Mouse (Mus musculus): ENCODE results near the gene Mrpl17.
A peak's percentile ranks its signal among the peaks of the same experiment; 100 is the strongest.

Mrpl17 gene

GRCm38 (mm10) chr7:105786506-105787284 is 24.2 kb downstream of the Mrpl17 start:
- no peak for DNase-seq

DNA sequence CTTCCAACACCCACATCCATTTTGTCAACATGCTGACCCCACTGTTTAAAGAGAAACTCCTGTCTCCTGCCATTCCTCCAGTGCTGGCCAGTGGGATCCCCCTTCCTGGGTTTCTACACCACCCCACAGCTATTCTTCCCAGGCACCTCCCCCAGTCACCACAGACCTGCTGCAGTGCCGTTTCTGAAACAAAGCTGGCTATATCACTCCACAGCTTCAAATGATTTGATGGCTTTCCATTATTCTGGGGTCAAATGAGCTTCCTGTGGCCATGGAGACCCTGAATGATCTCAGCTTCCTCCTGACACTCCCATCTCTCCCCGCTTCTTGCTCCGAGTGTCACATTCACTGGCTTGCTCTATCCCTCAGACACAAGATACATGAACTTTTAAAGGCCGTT is 26.3 kb downstream of the Mrpl17 start:
- no peak for DNase-seq

DNA sequence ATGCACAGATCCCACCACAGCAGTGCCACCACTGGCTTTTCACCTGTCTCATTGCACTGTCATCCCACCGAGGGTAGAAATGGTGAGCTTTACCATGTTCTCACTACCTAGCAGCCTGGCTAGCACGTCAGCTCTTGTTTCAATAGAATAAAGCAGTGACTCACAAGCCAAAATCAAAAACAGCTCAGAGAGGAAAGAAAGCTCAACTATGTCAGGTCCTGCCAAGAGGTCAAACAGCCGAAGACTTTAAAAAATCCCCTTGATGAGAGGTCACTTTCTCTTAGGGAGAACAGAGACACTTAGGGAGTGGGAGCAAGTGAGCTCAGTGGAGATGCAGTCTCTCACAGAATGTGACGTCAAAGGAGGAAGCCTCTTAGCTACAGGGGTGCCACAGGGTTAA is 27.0 kb downstream of the Mrpl17 start:
- DNase-seq: no peak

- DNase-seq: peak; percentile 34 to 38
Measured at GRCm38 (mm10) chr7:105778553-105779265, 32.2 kb downstream of the Mrpl17 start.

DNA sequence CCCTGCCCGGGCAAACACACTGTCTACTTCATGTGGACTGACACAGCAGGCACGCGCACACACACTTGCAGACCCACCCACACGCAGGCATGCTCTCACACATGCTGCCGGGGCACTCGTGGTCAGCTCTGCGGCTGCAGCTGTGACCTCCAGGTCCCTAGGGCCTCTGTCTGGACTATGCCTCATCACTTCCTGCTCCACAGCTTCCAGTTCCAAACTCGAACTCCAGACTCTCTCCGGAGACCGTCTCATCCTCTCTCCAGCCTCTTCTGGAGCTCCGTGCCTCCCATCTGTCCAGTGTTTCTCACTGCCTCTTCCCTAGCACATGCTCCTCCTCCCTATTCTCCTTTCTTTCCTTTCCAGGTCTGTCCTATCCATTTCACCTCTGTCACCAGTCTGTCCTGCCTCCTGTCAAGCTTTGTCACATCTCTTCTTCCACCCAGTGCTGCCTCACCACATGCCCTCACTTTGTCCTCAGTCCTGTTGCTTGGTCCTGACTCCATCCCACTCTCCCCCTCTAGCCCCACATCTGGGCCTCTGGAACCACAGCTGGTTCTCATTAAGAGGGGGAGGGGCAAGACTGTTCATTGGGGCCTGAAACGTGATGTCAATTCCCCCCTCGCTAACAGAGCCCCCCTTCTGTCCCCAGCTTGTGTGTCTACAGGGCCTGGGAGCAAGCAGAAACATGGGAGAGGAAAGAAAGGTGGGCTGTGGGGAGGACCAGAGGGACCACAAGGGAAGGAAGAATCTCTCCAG is 32.9 kb downstream of the Mrpl17 start:
- no peak for DNase-seq

DNA sequence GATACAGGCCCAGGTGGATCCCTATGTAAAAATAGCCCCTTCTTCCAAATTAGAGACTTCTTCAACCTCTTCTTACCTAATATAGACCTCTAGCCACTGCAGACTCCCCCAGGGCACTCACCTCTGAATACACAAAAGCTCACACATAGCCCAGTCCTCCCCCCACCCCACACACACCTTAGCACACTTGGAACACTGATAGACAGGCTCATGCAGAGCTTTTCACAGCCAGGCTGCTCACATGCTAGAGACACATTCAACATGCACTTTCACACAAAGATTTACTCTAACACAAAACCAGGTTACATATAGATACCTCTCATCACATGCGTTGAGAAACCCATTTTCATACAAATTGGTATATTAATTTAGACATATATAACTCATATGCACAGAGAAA is 33.6 kb downstream of the Mrpl17 start:
- no peak for DNase-seq

- DNase-seq: no peak
Measured at GRCm38 (mm10) chr7:105776026-105776425, 34.9 kb downstream of the Mrpl17 start.

DNA sequence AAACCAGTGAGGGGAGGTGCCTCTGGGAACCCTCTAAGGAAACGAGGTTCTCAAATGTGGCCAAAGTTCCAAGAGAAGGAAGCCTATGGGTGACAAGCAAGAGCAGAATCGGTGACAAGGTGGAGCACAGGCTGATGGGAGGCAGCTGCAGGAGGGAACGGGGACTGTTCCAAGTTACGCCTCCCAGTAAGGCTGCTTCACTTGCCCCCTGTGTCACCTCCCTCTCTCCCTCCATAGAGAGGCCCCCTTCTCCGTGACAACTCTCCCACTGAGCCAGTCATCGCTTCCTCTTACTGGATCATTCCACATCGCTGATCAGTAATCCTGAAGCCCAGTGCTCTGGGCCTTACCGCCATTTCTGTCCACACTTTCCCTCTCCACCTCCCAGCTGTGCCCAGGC is 36.2 kb downstream of the Mrpl17 start:
- no peak for DNase-seq

- DNase-seq: no peak
Measured at GRCm38 (mm10) chr7:105773041-105773440, 37.9 kb downstream of the Mrpl17 start.

DNA sequence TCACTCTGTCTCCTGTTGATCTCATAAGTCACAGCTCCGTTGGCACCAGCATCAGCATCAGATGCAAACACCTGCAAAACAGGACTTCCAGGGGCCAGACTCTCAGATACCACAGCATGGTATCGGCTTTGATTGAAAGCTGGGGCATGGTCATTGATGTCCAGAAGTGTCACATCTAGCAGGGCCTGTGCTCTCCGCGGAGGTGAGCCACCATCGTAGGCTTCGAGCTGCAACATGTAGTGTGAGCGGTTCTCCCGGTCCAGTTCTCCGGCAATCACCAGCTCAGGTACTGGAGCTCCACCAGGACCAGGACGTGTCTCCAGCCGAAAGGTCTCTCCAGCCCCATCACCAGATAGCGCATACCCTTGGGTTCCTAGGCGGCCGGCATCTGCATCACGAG is 38.6 kb downstream of the Mrpl17 start:
- no peak for DNase-seq

GRCm38 (mm10) chr7:105769959-105770358 is 40.9 kb downstream of the Mrpl17 start:
- no peak for DNase-seq

DNA sequence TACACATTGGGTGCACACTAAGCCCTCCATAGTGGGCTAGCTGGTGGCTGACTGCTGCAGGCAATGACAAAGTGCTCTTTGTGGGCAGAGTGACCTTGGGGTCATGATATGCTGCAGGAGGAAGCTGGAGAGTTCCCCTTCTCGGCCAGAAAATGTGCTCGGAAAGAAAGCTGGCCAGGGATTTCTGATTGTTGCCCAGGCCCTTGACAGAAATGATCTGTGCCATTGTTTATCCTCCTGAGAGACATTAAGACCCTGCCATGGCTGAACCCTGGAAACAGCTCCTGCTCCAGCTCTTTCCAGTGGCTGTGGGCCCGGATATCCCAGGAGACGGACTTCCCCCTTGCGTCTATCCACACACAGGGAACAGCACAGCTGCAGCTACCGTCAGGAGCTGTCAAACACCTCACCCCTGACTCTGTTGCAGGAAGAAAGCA is 43.2 kb downstream of the Mrpl17 start:
- DNase-seq: no peak

- DNase-seq: no peak
Measured at GRCm38 (mm10) chr7:105764331-105764730, 46.6 kb downstream of the Mrpl17 start.

DNA sequence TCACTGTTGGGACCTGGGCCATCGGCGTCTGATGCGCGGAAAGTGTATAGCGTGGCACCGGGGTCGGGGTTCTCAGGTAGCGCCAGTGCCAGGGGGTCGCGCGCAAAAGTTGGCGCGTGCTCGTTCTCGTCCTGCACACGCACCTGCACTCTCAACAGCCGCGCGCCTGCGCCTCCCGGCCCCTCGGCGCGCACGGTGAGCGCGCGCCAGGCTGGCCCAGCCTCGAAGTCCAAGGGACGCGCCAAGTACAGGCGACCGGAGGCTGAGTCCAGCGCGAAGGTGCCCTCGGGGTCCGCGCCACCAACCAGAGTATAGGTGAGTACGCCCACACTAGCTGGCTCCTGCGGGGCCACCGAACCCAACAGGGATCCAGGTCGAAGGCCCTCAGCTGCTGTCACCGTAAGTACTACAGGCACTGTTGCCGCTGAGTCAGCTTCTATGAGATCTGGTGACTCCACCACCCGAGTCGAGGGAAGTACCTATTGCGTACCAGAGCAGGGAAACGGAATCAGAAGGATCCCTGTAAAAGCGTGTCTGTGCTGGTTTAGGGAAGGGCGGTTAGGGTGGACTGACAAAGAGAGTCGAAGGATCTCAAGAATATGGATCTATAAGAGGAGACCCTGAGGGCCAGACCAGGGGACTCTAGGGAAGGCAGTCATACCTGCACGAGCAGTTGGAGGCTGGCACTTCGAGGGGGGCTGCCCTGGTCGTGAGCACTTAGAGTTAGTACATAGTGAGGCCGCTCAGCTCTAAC is 48.2 kb downstream of the Mrpl17 start:
- DNase-seq: no peak

GRCm38 (mm10) chr7:105761813-105762484 is 49.0 kb downstream of the Mrpl17 start:
- no peak for DNase-seq

DNA sequence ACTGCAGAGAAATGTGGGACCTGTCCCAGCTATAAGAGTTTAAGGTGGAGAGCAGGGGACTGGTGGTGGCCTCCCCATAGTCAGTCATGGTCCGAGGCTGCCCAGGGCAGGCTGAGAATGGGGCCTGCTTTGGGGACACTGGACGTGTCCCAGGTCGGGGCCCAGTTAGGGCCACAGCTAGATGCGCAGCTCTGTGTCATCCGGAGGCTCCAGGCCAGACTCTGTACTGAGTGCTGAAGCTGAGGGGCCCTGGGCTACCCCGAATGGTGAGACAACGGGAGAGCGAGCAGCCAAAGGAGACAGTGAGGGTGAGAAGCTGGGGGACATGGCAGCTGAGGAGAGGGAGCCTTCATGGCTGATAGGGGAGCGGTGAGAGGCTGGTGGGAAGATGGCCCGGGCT is 57.6 kb downstream of the Mrpl17 start:
- no peak for DNase-seq

Measured in thymus, adult 18-20 months (tissue).